Mouse (Mus musculus): ENCODE measurements around the gene Sik2. TPM values are rescaled to one million over a fixed set of nuclear protein-coding genes. Genes with fewer than 3 reads are reported as not detected.

Gene Sik2
- total RNA-seq, 2 experiments from 2014 or later, result 21.8 to 21.9 TPM

- intact Hi-C loops (cut with DNase I), result loop anchor here (1.0 to 5.0 kb wide), 3 partner anchors 47 to 303 kb away; partner anchors contain the start of gene Sik2
- DNase-seq, result peak; percentile 81 to 86
Observed at GRCm38 (mm10) chr9:50849249-50849648, 159.6 kb downstream of the Sik2 start.

GRCm38 (mm10) chr9:50848821-50849220 is 160.1 kb downstream of the Sik2 start:
- intact Hi-C loops (cut with DNase I), result loop anchor here (1.0 to 5.0 kb wide), 3 partner anchors 47 to 303 kb away; partner anchors contain the start of gene Sik2
- no peak for DNase-seq

- intact Hi-C loops (cut with DNase I), result loop anchor here (5.0 kb wide), 2 partner anchors 45 to 305 kb away; no protein-coding TSS in a partner anchor
- no peak for DNase-seq
Observed at GRCm38 (mm10) chr9:50847606-50848368, 161.1 kb downstream of the Sik2 start.

GRCm38 (mm10) chr9:50847133-50847532 is 161.7 kb downstream of the Sik2 start:
- intact Hi-C loops (cut with DNase I), result loop anchor here (5.0 kb wide), 2 partner anchors 45 to 305 kb away; no protein-coding TSS in a partner anchor
- no peak for DNase-seq

GRCm38 (mm10) chr9:50845547-50845946 is 163.3 kb downstream of the Sik2 start:
- DNase-seq, result no peak
- intact Hi-C loops (cut with DNase I), result loop anchor here (5.0 kb wide), 2 partner anchors 43 to 307 kb away; no protein-coding TSS in a partner anchor

GRCm38 (mm10) chr9:50845081-50845480 is 163.8 kb downstream of the Sik2 start, which contains the start of gene Ppp2r1b:
TSS of gene Ppp2r1b (plus strand) at chr9:50845301.
- intact Hi-C loops (cut with DNase I), result loop anchor here (5.0 kb wide), 2 partner anchors 43 to 307 kb away; no protein-coding TSS in a partner anchor
- DNase-seq, result no peak

Other genes starting within 250 kb of the Sik2 start
- 1 to 10 TPM; 4.3 to 4.6 TPM for gene Fdxacb1, start 240.8 kb downstream of the Sik2 start, total RNA-seq (2021)
- gene Alg9, start 234.1 kb downstream of the Sik2 start, total RNA-seq (2021), result 10 to 100 TPM in 1 of 2 experiments, 1 to 10 TPM in 1; 7.1 to 10.2 TPM
- 10 to 100 TPM in 1 of 2 experiments, 1 to 10 TPM in 1; 9.8 to 11.2 TPM for gene 1110032A03Rik, start 233.6 kb downstream of the Sik2 start, total RNA-seq (2021)
- 1 to 10 TPM; 4.9 to 5.9 TPM for gene Ppp2r1b, start 163.8 kb downstream of the Sik2 start, total RNA-seq (2021)
- not detected for gene Btg4, start 51.8 kb upstream of the Sik2 start, total RNA-seq (2021)
- 1 to 10 TPM; 1.3 to 1.5 TPM for gene Layn, start 68.0 kb upstream of the Sik2 start, total RNA-seq (2021)
- not detected for gene 4833427G06Rik, start 93.0 kb upstream of the Sik2 start, total RNA-seq (2021)
- not detected for gene Gm32742, start 156.4 kb upstream of the Sik2 start, total RNA-seq (2021)
- gene Pou2af1, start 204.6 kb upstream of the Sik2 start, total RNA-seq (2021), result under 1 TPM in 1 of 2 experiments, not detected in 1; 0.18 TPM